Mouse (Mus musculus): Measurements from ENCODE around the gene Rps15a. TPM values are rescaled to one million over a fixed set of nuclear protein-coding genes. Genes with fewer than 3 reads are reported as not detected.
A peak's percentile ranks its signal among the peaks of the same experiment; 100 is the strongest.

Rps15a gene
- polyA plus RNA-seq, 1 experiment, result 1,535 TPM

GRCm38 (mm10) chr7:118120654-118121053 is 4.7 kb upstream of the Rps15a start:
- Histone ChIP-seq H3K4me3 (replicated peaks; ENCODE audit: control insufficient read depth, low read depth, low read length) (no peak overlapping the region), H3K4me1 (ENCODE audit: control insufficient read depth, insufficient read depth, low read length) (peaks cover 4% of the 10 kb centered on the region; the same call in 1 of the 2 replicates), H3K27ac (ENCODE audit: control insufficient read depth, insufficient read depth, low read depth, low read length, poor library complexity) (no peak overlapping the region)
- WGBS, result 84% methylated on average over 1 of the region's 1 CpGs
- TF ChIP-seq POLR2A (IDR thresholded peaks at IDR 0.05; ENCODE audit: borderline replicate concordance, control insufficient read depth, low read depth, low read length) (no peak), CTCF (IDR thresholded peaks at IDR 0.05; ENCODE audit: control insufficient read depth, insufficient read depth, low read length) (no peak)

- 19% methylated on average over 5 of the region's 5 CpGs for WGBS
- TF ChIP-seq POLR2A (IDR thresholded peaks at IDR 0.05; ENCODE audit: borderline replicate concordance, control insufficient read depth, low read depth, low read length) (no peak), CTCF (IDR thresholded peaks at IDR 0.05; ENCODE audit: control insufficient read depth, insufficient read depth, low read length) (no peak)
- Histone ChIP-seq H3K4me3 (replicated peaks; ENCODE audit: control insufficient read depth, low read depth, low read length) (no peak overlapping the region), H3K4me1 (ENCODE audit: control insufficient read depth, insufficient read depth, low read length) (peaks cover 4% of the 10 kb centered on the region; the same call in 1 of the 2 replicates), H3K27ac (ENCODE audit: control insufficient read depth, insufficient read depth, low read depth, low read length, poor library complexity) (peak overlapping the region; percentile 21; the same call in 1 of the 2 replicates)
Measured at GRCm38 (mm10) chr7:118119946-118120345, 4.0 kb upstream of the Rps15a start.

- Histone ChIP-seq H3K27ac (ENCODE audit: control insufficient read depth, insufficient read depth, low read depth, low read length, poor library complexity) (no peak overlapping the region; the same call in 1 of the 2 replicates), H3K4me1 (ENCODE audit: control insufficient read depth, insufficient read depth, low read length) (peaks cover 5% of the 10 kb centered on the region; the same call in 1 of the 2 replicates), H3K4me3 (replicated peaks; ENCODE audit: control insufficient read depth, low read depth, low read length) (no peak overlapping the region)
- 73% methylated on average over 2 of the region's 2 CpGs for WGBS
- TF ChIP-seq CTCF (IDR thresholded peaks at IDR 0.05; ENCODE audit: control insufficient read depth, insufficient read depth, low read length), result no peak
- no peak for TF ChIP-seq POLR2A (IDR thresholded peaks at IDR 0.05; ENCODE audit: borderline replicate concordance, control insufficient read depth, low read depth, low read length)
Measured at GRCm38 (mm10) chr7:118119142-118119541, 3.2 kb upstream of the Rps15a start.

- H3K4me1 ChIP-seq (ENCODE audit: control insufficient read depth, insufficient read depth, low read length), result peaks cover 8% of the 10 kb centered on the region; the same call in 1 of the 2 replicates
- TF ChIP-seq CTCF (IDR thresholded peaks at IDR 0.05; ENCODE audit: control insufficient read depth, insufficient read depth, low read length) (no peak), POLR2A (IDR thresholded peaks at IDR 0.05; ENCODE audit: borderline replicate concordance, control insufficient read depth, low read depth, low read length) (no peak)
- no peak overlapping the region for H3K4me3 ChIP-seq (replicated peaks; ENCODE audit: control insufficient read depth, low read depth, low read length)
- 58% methylated on average over 3 of the region's 3 CpGs for WGBS
- no peak overlapping the region for H3K27ac ChIP-seq (ENCODE audit: control insufficient read depth, insufficient read depth, low read depth, low read length, poor library complexity)
Measured at GRCm38 (mm10) chr7:118118426-118118825, 2.4 kb upstream of the Rps15a start.

- no peak overlapping the region for H3K4me3 ChIP-seq (replicated peaks; ENCODE audit: control insufficient read depth, low read depth, low read length)
- peaks cover 8% of the 10 kb centered on the region; the same call in 1 of the 2 replicates for H3K4me1 ChIP-seq (ENCODE audit: control insufficient read depth, insufficient read depth, low read length)
- H3K27ac ChIP-seq (ENCODE audit: control insufficient read depth, insufficient read depth, low read depth, low read length, poor library complexity), result peak overlapping the region; percentile 5; the same call in 1 of the 2 replicates
- 25% methylated on average over 4 of the region's 4 CpGs for WGBS
- no peak for TF ChIP-seq CTCF (IDR thresholded peaks at IDR 0.05; ENCODE audit: control insufficient read depth, insufficient read depth, low read length)
- no peak for TF ChIP-seq POLR2A (IDR thresholded peaks at IDR 0.05; ENCODE audit: borderline replicate concordance, control insufficient read depth, low read depth, low read length)
Measured at GRCm38 (mm10) chr7:118117539-118118210, 1.7 kb upstream of the Rps15a start.

- no peak for TF ChIP-seq CTCF (IDR thresholded peaks at IDR 0.05; ENCODE audit: control insufficient read depth, insufficient read depth, low read length)
- TF ChIP-seq POLR2A (IDR thresholded peaks at IDR 0.05; ENCODE audit: borderline replicate concordance, control insufficient read depth, low read depth, low read length), result no peak
- Histone ChIP-seq H3K4me1 (ENCODE audit: control insufficient read depth, insufficient read depth, low read length) (peaks cover 8% of the 10 kb centered on the region), H3K4me3 (replicated peaks; ENCODE audit: control insufficient read depth, low read depth, low read length) (no peak overlapping the region), H3K27ac (ENCODE audit: control insufficient read depth, insufficient read depth, low read depth, low read length, poor library complexity) (peak overlapping the region; percentile 31; the same call in 1 of the 2 replicates)
- 24% methylated on average over 8 of the region's 8 CpGs for WGBS
Measured at GRCm38 (mm10) chr7:118116787-118117538, 975 bp upstream of the Rps15a start.

- Histone ChIP-seq H3K27ac (ENCODE audit: control insufficient read depth, insufficient read depth, low read depth, low read length, poor library complexity) (peak overlapping the region; percentile 61), H3K4me1 (ENCODE audit: control insufficient read depth, insufficient read depth, low read length) (peaks cover 8% of the 10 kb centered on the region), H3K4me3 (replicated peaks; ENCODE audit: control insufficient read depth, low read depth, low read length) (peak overlapping the region; percentile 79)
- WGBS, result under 1% methylated on average over 20 of the region's 20 CpGs
- TF ChIP-seq CTCF (IDR thresholded peaks at IDR 0.05; ENCODE audit: control insufficient read depth, insufficient read depth, low read length) (no peak), POLR2A (IDR thresholded peaks at IDR 0.05; ENCODE audit: borderline replicate concordance, control insufficient read depth, low read depth, low read length) (no peak)
Measured at GRCm38 (mm10) chr7:118115533-118115876, 483 bp downstream of the Rps15a start.

- no peak for TF ChIP-seq CTCF (IDR thresholded peaks at IDR 0.05; ENCODE audit: control insufficient read depth, insufficient read depth, low read length)
- no peak for TF ChIP-seq POLR2A (IDR thresholded peaks at IDR 0.05; ENCODE audit: borderline replicate concordance, control insufficient read depth, low read depth, low read length)
- Histone ChIP-seq H3K27ac (ENCODE audit: control insufficient read depth, insufficient read depth, low read depth, low read length, poor library complexity) (no peak overlapping the region), H3K4me3 (replicated peaks; ENCODE audit: control insufficient read depth, low read depth, low read length) (peak overlapping the region; percentile 22), H3K4me1 (ENCODE audit: control insufficient read depth, insufficient read depth, low read length) (peaks cover 8% of the 10 kb centered on the region)
- WGBS, result 49% methylated on average over 5 of the region's 5 CpGs
Measured at GRCm38 (mm10) chr7:118113541-118114297, 2.3 kb downstream of the Rps15a start.
